Mouse (Mus musculus) thymus, adult 2 months (tissue): ENCODE results near the gene Tnpo2.

Experiments used
- CTCF ChIP-seq: fragments of 200-500 bp; IDR thresholded peaks from 2 replicates; pipeline ENCODE4 v1.5.1; 2012; ENCODE audit warnings: mild to moderate bottlenecking, control low read depth, low read length, moderate library complexity, borderline replicate concordance; ENCODE audit not compliant: control insufficient read depth, poor library complexity, insufficient read depth; ENCODE audit errors: extremely low read depth
- POLR2A ChIP-seq: fragments of 200-500 bp; IDR thresholded peaks from 2 replicates; pipeline ENCODE4 v1.6.1; 2012; ENCODE audit warnings: mild to moderate bottlenecking, low read length, control low read depth, moderate library complexity; ENCODE audit not compliant: control insufficient read depth, poor library complexity, insufficient read depth; ENCODE audit errors: extremely low read depth

- TF ChIP-seq POLR2A, result no peak
- no peak for TF ChIP-seq CTCF
Observed at GRCm38 (mm10) chr8:85037366-85037680, 608 bp downstream of the Tnpo2 start.
